Mouse (Mus musculus) heart, embryonic 10.5 days (tissue): ENCODE measurements around the gene Btla. TPM values are rescaled to one million over a fixed set of nuclear protein-coding genes. Genes with fewer than 3 reads are reported as not detected.

Experiments
- DNase-seq: peaks from one replicate; pipeline ENCODE4 v3.0.0-alpha.2; 2017; ENCODE audit warnings: low spot score
- H3K27ac ChIP-seq: fragments of 300-500 bp; sonication (generic); 2 replicates; pipeline ENCODE4 v1.5.1; 2016; ENCODE audit warnings: mild to moderate bottlenecking
- H3K27me3 ChIP-seq: fragments of 300-500 bp; sonication (generic); 2 replicates; pipeline ENCODE4 v1.6.1; 2016; ENCODE audit warnings: mild to moderate bottlenecking; ENCODE audit not compliant: poor library complexity, insufficient read depth, severe bottlenecking
- H3K36me3 ChIP-seq: fragments of 300-500 bp; sonication (generic); 2 replicates; pipeline ENCODE4 v1.6.1; 2016; ENCODE audit warnings: mild to moderate bottlenecking, moderate library complexity
- H3K4me1 ChIP-seq: fragments of 300-500 bp; sonication (generic); 2 replicates; pipeline ENCODE4 v1.6.1; 2016; ENCODE audit warnings: mild to moderate bottlenecking
- H3K4me3 ChIP-seq: fragments of 300-500 bp; sonication (generic); 2 replicates; pipeline ENCODE4 v1.5.1; 2016; ENCODE audit warnings: mild to moderate bottlenecking, moderate library complexity
- H3K9me3 ChIP-seq: fragments of 300-500 bp; sonication (generic); 2 replicates; pipeline ENCODE4 v1.6.1; 2016; ENCODE audit warnings: mild to moderate bottlenecking, moderate library complexity
- WGBS: fragments of 180-500 bp; shearing (Covaris S2); methylation state at CpG from one replicate; pipeline ENCODE4 v1.1.7; 2016; 5-methylcytosine and 5-hydroxymethylcytosine counted together
- polyA plus RNA-seq: library from polyadenylated mRNA; unstranded; fragments of >200 nt; fragmentation: Nextera tagmentation; extraction: Ambion mirVana; gene quantifications from 2 replicates; pipeline ENCODE4 v1.2.1, GENCODE M21; 2016

Gene Btla
- polyA plus RNA-seq, 1 experiment from 2014 or later, result not detected

DNA sequence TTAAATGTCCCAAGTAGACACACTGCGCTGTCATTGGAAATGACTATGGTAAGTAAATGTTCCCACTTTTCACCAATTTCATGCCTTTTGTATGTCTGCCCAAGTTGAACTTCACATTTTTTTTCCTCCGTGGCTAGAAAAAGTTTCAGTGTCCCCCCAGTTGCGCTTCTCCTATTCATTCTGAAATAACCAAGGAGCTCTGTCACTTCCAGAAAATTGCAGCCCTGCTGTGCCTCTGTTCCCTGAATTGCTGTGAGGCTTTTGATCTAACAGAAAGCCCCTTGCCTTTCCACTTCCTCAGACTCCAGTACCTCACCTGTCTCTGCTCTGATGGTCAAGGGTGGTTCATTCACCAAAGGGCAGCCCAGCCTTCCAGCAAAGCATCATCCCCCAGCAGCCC lies 8.9 kb downstream of the Btla start:
- Histone ChIP-seq H3K27ac (no peak overlapping the region), H3K4me1 (no peaks in the 10 kb centered on the region), H3K4me3 (no peak overlapping the region), H3K36me3 (no peaks in the 10 kb centered on the region), H3K27me3 (no peaks in the 10 kb centered on the region), H3K9me3 (no peaks in the 10 kb centered on the region)
- WGBS, result 81% methylated on average over 3 of the region's 3 CpGs
- DNase-seq, result no peak

DNA sequence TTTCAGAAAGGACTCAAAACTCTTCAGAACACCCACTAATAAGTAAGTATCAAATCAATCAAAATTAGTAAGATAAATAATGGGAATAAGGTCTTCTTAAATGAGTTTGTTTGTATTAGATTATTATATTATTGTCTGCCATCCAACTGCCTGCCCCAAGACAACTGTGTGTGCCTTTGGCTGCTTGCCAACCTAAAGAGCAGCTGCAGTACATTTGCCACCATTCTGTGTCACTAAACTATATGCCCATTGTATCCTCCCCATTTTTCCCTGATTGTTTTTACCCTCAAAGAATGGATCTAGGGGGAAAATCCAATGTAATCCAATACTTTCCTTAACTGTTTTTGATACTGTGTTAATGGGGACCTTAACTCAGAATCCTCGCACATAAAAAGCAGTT lies 18.6 kb downstream of the Btla start:
- no peak for DNase-seq
- Histone ChIP-seq H3K36me3 (no peaks in the 10 kb centered on the region), H3K9me3 (no peaks in the 10 kb centered on the region), H3K27me3 (no peaks in the 10 kb centered on the region), H3K4me1 (no peaks in the 10 kb centered on the region), H3K4me3 (no peak overlapping the region), H3K27ac (no peak overlapping the region)
- 91% methylated on average over 1 of the region's 1 CpGs for WGBS

DNA sequence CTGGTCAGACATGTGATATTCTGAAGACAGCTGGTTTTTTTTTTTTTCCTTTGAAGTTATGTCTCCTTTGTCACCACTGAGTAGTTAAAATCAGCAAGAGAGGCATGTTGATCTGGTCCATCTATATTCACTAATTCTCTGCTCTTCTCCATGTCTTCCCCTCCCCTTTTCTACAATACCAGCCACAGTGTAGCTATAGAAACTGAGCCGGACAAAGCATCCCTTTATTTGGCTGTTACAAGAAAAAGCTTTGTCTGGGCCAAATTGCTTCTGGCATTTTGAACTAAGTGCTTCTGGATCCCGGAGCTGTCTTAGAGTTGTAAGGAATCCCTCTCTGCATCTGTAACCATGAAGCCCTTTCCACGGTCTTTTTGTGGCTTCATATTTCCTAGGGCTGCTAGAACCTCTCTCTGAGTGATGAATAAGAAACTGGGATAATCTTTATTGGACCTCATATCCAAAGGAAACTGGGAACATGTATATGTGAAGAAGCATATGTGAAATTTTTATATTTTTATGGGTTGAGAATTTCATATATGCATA lies 20.9 kb downstream of the Btla start:
- no peaks in the 10 kb centered on the region for H3K27me3 ChIP-seq
- no peak for DNase-seq
- 76% methylated on average over 3 of the region's 3 CpGs for WGBS
- H3K4me3 ChIP-seq, result no peak overlapping the region
- no peaks in the 10 kb centered on the region for H3K36me3 ChIP-seq
- no peaks in the 10 kb centered on the region for H3K4me1 ChIP-seq
- no peaks in the 10 kb centered on the region for H3K9me3 ChIP-seq
- H3K27ac ChIP-seq, result no peak overlapping the region

DNA sequence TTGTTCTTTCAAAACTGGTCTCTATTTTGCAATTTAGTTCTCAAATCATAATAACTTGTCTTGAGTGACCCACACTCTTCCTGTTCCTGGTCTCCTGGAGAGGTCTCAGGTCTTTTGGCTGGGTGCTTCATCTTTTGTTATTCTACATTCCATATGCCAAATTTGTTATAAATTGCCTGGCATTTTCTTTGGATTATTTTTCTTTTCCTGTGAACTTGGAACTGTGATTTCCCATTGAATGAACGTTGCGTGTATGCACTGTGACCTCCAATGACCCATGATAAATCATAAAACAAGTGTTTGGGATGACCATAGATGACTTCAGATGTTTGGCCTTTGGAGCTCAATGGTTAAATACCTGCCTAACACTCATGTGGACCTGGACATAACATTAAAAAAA lies 25.6 kb downstream of the Btla start:
- H3K4me1 ChIP-seq, result no peaks in the 10 kb centered on the region

DNA sequence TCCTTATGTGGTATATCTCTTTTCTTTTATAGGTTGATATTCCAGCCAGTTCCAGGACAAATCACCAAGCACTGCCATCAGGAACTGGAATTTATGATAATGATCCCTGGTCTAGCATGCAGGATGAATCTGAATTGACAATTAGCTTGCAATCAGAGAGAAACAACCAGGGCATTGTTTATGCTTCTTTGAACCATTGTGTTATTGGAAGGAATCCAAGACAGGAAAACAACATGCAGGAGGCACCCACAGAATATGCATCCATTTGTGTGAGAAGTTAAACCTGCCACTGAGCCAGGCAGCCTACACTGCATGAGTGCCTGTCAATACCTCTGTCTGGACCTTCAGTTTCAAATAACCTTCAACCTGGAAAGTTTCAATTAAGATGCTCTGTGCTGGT lies 26.2 kb downstream of the Btla start:
- no peaks in the 10 kb centered on the region for H3K27me3 ChIP-seq
- no peak for DNase-seq
- H3K9me3 ChIP-seq, result no peaks in the 10 kb centered on the region
- no peaks in the 10 kb centered on the region for H3K4me1 ChIP-seq
- H3K4me3 ChIP-seq, result no peak overlapping the region
- no peaks in the 10 kb centered on the region for H3K36me3 ChIP-seq
- H3K27ac ChIP-seq, result no peak overlapping the region

More for the DNA sequence above, 25.6 kb downstream of the Btla start:
- no peak overlapping the region for H3K27ac ChIP-seq
- 82% methylated on average over 2 of the region's 2 CpGs for WGBS
- no peaks in the 10 kb centered on the region for H3K9me3 ChIP-seq
- H3K36me3 ChIP-seq, result no peaks in the 10 kb centered on the region
- no peak for DNase-seq
- H3K4me3 ChIP-seq, result no peak overlapping the region
- no peaks in the 10 kb centered on the region for H3K27me3 ChIP-seq

DNA sequence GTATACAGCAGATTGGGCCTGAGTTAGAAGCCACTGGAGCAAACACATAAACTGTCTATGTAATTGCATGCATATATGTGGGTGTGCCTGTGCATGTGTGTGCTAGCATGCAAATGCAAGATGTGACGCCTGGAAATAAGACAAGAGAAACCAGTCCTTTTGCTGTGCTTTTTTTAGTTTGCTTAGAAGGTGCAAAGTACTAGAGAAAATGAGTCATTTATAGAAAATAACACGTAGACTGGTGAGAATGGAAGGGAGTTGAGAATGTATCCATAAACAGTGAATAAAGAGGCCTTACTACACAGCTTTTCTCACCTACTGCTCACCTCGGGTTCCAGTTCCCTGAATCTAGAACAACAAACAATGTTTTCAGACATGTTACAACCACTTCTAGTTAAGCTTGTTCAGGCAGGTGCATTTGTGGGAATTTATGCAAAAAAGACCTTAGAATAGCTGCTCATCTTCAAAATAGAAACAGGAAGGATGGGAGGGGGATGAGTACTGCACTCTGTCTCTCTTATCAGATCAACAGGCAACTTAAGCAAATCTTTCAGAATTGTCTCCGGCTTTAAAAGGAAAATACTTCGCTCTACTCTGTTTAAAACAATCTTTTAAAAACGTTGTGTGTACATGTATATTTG lies 27.8 kb downstream of the Btla start:
- WGBS, result 76% methylated on average over 6 of the region's 6 CpGs
- no peak for DNase-seq

DNA sequence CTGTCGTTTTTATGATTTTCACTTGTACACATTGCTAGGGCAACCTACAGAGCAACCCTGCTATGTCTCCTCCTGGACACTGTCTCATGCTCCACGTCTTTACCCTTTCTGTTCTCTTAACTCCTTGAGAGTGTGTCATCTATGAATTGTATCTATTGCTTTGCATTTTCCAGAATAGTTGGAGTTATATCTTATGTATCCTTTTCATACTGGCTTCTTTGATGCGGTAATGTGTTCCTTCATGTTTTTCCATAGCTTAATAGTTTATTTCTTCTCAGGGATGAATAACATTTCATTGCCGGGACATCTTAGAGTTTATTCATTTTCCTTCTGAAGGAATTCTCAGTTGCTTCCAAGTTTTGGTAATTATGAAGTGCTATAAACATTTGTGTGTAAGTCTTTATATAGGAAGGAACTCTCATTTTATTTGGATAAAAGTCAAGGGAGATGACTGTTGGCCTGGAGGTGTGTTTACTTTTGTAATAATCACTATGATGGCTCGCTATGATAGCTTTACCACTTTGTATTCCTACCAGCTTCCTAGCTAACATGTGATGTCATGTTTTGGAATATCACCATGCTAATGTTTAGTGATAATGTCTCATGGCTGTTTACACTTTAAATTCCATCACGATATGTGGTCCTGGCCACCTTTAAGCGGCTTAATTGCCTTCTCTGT lies 31.2 kb downstream of the Btla start:
- Histone ChIP-seq H3K36me3 (no peaks in the 10 kb centered on the region), H3K9me3 (no peaks in the 10 kb centered on the region), H3K4me1 (no peaks in the 10 kb centered on the region), H3K27me3 (no peaks in the 10 kb centered on the region), H3K4me3 (no peak overlapping the region), H3K27ac (no peak overlapping the region)
- WGBS, result 86% methylated on average over 7 of the region's 7 CpGs
- no peak for DNase-seq

More for the DNA sequence above, 27.8 kb downstream of the Btla start:
- Histone ChIP-seq H3K4me3 (no peak overlapping the region), H3K9me3 (no peaks in the 10 kb centered on the region), H3K27ac (no peak overlapping the region), H3K27me3 (no peaks in the 10 kb centered on the region), H3K36me3 (no peaks in the 10 kb centered on the region), H3K4me1 (no peaks in the 10 kb centered on the region)

DNA sequence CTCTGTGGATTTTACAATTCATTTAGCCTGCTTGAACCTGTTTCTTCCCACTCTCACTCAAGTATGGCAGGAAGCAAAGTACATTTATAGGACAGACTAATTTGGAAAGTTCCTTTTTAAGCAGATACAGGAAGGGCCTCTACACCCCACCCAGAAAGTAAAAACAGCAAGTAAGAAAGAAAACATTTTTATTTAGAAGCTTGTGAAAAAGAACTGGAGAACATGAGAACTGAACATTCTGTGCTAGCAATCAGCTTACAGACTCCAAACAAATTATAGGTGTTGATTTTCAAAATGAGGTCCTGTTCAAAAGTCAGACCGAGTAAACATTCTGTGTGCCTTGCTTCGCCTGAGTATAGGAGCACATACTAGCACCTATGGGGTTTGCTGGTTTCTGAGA lies 32.8 kb downstream of the Btla start:
- 81% methylated on average over 2 of the region's 2 CpGs for WGBS

DNA sequence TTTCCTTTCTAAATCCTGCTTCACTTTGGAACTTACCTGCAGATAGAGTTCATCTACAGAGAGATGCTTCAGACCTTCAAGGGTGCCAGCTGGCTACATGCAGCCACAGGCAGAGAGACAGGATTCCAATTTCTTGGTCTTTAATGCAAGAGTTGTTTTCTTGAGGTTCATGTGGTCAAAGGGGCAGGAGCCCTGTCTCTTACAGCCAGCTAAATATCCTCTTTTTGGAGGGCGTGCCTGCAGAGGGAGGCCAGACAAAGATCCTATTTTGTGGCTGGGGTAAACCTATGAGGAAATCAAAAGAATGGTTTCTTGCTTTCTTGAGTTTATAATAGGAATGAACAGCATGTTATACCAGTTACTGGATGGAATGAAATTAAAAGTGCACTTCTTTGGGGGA lies 33.5 kb downstream of the Btla start:
- Histone ChIP-seq H3K27me3 (no peaks in the 10 kb centered on the region), H3K27ac (no peak overlapping the region), H3K9me3 (no peaks in the 10 kb centered on the region), H3K36me3 (no peaks in the 10 kb centered on the region), H3K4me3 (no peak overlapping the region), H3K4me1 (no peaks in the 10 kb centered on the region)
- 78% methylated on average over 1 of the region's 1 CpGs for WGBS
- DNase-seq, result no peak

More for the DNA sequence above, 32.8 kb downstream of the Btla start:
- H3K4me1 ChIP-seq, result no peaks in the 10 kb centered on the region
- DNase-seq, result no peak
- H3K9me3 ChIP-seq, result no peaks in the 10 kb centered on the region
- no peaks in the 10 kb centered on the region for H3K27me3 ChIP-seq
- H3K27ac ChIP-seq, result no peak overlapping the region
- no peak overlapping the region for H3K4me3 ChIP-seq
- no peaks in the 10 kb centered on the region for H3K36me3 ChIP-seq

DNA sequence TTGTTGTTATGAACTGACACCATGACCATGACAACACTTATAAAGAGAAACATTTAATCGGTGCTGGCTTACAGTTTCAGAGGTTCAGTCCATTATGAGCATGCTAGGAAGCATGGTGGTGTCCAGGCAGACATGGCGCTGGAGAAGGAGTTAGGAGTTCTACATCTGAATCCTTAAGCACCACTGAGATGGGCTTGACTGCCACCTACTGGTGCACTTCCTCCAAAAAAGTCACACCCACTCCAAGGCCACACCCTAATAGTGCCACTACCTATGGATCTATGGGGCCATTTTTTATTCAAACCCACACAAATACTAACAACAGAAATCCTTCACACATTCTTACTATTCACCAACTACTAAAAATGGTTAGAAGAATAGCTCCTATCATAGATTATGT lies 35.5 kb downstream of the Btla start:
- Histone ChIP-seq H3K27ac (no peak overlapping the region), H3K4me3 (no peak overlapping the region), H3K4me1 (no peaks in the 10 kb centered on the region), H3K9me3 (no peaks in the 10 kb centered on the region), H3K36me3 (no peaks in the 10 kb centered on the region), H3K27me3 (no peaks in the 10 kb centered on the region)
- DNase-seq, result no peak
- 80% methylated on average over 2 of the region's 2 CpGs for WGBS

DNA sequence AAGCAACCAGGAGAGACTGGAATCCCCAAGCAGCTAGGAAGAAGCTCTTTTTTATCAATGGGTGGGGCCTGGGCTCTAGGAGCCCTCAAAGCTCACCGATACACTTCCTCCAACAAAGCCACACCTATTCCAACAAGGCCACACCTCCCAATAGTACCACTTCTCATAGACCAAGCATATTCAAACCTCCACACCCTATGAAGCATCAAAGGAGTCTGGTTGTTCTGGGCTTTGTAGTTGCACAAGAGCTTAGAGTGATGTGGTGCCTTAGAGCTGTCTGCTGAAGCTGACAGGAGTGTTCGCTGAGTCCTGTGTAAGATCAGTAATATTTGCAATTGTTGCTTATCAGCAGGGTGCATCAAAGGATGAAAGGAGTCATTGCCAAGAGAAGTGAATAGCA lies 37.2 kb downstream of the Btla start:
- H3K36me3 ChIP-seq, result no peaks in the 10 kb centered on the region
- no peak for DNase-seq
- 81% methylated on average over 2 of the region's 2 CpGs for WGBS
- no peaks in the 10 kb centered on the region for H3K4me1 ChIP-seq
- H3K27ac ChIP-seq, result no peak overlapping the region
- no peak overlapping the region for H3K4me3 ChIP-seq
- H3K9me3 ChIP-seq, result no peaks in the 10 kb centered on the region
- no peaks in the 10 kb centered on the region for H3K27me3 ChIP-seq

DNA sequence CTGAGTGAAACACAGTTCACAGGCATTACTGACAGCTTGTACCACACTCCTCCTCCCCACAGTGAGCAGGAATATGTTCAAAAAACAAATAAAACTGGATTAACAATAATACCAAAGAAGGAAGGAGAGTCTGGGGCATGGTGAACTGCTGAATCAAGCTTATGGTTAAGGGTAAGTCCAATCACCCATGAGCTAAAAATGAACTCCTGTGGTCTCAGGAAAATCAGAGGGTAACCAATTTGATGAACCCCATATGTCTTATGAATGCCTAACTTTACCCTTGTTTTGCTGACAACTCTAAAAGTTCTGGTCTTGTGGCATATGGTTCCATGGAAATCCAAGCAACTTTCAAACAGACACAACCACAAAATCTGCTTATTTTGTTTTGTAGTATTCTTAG lies 37.9 kb downstream of the Btla start:
- Histone ChIP-seq H3K36me3 (no peaks in the 10 kb centered on the region), H3K9me3 (no peaks in the 10 kb centered on the region), H3K27me3 (no peaks in the 10 kb centered on the region), H3K27ac (no peak overlapping the region), H3K4me1 (no peaks in the 10 kb centered on the region), H3K4me3 (no peak overlapping the region)
- DNase-seq, result no peak

DNA sequence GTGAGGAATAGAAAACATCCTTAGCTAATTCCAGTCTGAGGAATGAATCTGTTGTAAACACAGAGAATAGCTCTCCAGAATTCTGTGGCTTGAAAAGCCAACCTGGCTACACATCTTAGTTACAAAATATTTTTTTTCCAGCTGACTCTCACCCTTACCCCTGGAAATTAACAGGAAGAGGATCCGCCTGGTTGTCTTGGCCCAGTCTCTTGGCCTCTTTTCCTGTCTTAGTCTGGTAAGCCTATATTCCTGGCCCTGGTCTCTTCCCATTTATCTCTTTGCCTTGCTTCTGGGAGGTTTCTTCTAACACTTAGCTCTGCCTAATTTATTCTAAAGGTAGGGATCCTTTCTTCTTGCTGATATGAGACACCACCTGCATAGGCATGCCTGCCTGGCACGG lies 45.8 kb downstream of the Btla start:
- Histone ChIP-seq H3K9me3 (no peaks in the 10 kb centered on the region), H3K4me3 (no peak overlapping the region), H3K27me3 (no peaks in the 10 kb centered on the region), H3K36me3 (no peaks in the 10 kb centered on the region), H3K27ac (no peak overlapping the region), H3K4me1 (no peaks in the 10 kb centered on the region)
- no peak for DNase-seq
- 72% methylated on average over 2 of the region's 2 CpGs for WGBS

DNA sequence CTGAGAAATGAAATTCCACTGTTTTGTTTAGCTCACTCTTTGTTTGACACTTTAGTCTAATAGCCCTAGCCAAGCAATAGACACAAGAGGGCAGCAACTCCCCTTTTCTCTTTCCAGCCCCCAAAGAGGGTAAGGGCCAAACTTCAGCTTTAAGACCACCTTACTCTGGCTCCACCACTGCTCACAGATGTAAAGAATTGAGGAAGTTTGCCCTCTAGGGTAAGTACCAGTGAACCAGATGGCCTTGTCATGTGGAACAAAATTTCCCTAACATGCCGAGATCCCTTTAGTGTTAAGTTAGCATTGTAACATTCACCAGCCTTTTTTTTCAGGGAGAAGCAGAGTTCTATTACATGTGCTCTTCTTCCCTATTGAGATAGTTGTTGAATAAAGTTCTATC lies 59.0 kb downstream of the Btla start:
- Histone ChIP-seq H3K27me3 (no peaks in the 10 kb centered on the region), H3K4me3 (no peak overlapping the region), H3K36me3 (no peaks in the 10 kb centered on the region), H3K27ac (no peak overlapping the region), H3K4me1 (no peaks in the 10 kb centered on the region), H3K9me3 (no peaks in the 10 kb centered on the region)
- WGBS, result 84% methylated on average over 1 of the region's 1 CpGs
- DNase-seq, result no peak
